Mouse (Mus musculus) cerebellum, postnatal 10 days (tissue): Measurements from ENCODE around the gene Tmprss9.

Experiments
- DNase-seq, 2 experiments: peaks; one replicate each; pipeline ENCODE4 v3.0.0; 2021; ENCODE audit warnings: mixed read lengths in 2 of 2

Gene Tmprss9

GRCm38 (mm10) chr10:80895100-80895499, 23.5 kb downstream of the Tmprss9 start:
- DNase-seq = peak; percentile 54 to 56

DNA sequence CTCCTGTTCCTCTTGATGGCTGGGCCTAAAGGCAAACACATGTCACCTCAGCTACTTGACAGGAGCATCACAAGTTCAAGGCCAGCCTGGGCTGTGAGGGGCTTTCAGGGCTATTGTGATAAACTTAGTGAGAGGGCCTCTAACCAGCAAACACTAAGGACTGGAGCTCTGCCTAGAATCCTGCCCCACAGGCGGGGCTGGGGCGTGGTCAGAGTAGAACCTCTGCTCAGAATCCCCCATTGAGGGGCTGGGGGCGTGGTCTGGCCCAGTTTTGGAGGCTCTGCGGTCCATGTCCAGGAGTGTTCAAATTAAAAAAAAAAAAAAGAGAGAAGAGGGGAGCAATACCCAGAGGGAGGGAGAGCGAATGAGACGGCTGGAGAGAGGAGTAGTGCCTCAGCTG, 24.0 kb downstream of the Tmprss9 start:
- DNase-seq = no peak

DNA sequence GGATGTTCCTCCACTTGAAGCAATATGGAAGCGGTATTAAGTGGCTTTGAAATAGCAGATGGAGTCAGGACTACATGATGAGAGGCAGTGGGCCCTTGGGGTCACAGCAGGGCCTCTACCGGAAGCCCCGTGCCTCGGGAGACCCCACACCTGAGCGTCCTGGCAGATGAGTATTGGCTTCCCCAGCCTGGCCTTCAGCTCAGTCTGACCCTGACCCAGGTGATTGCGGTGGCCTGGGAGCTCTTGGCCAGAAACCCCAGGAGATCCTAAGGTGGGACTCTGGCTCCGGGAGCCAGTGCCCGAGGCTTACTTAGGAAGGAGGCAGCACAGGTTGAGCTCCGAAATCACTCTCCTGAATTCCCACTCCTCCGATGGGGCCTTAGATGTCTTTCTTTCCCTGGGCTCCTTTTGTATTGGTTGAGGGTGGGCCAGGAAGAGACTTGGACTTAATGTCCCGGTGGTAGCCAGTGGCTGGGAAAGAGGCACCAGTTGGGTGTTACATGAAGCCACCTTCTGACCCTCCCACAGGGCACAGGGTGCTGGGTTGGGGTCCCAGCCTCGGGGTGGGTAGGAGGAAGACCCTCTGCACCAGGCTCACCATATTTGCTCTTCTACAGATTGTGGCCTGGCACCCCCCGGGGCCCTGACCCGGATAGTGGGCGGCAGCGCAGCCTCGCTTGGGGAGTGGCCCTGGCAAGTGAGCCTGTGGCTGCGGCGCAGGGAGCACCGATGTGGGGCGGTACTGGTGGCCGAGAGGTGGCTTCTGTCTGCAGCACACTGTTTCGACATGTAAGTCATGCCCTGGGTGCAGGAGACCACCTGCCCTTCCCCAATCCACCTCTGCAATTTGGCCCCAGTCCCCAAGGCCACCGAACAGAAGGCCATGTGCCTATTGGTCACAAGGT, 25.2 kb downstream of the Tmprss9 start:
- DNase-seq = no peak

GRCm38 (mm10) chr10:80897861-80898510, 26.3 kb downstream of the Tmprss9 start:
- peak in 1 of 2 experiments; percentile 46 for DNase-seq

DNA sequence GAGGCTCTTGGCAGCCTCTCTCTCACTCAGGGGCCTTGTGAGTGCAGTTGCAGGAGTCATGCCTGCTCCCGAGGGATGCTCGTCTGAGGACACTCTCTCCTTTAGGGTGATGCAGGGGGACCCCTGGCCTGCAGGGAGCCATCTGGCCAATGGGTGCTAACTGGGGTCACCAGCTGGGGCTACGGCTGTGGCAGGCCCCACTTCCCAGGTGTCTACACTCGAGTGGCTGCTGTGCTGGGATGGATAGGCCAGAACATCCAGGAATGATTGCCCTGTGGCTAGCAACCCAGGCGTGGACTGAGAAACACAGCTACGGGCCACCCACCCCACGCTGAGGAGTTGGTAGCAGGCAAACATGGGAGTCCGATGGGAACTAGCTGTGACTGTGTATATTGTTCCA, 27.4 kb downstream of the Tmprss9 start:
- peak in 1 of 2 experiments; percentile 40 for DNase-seq

DNA sequence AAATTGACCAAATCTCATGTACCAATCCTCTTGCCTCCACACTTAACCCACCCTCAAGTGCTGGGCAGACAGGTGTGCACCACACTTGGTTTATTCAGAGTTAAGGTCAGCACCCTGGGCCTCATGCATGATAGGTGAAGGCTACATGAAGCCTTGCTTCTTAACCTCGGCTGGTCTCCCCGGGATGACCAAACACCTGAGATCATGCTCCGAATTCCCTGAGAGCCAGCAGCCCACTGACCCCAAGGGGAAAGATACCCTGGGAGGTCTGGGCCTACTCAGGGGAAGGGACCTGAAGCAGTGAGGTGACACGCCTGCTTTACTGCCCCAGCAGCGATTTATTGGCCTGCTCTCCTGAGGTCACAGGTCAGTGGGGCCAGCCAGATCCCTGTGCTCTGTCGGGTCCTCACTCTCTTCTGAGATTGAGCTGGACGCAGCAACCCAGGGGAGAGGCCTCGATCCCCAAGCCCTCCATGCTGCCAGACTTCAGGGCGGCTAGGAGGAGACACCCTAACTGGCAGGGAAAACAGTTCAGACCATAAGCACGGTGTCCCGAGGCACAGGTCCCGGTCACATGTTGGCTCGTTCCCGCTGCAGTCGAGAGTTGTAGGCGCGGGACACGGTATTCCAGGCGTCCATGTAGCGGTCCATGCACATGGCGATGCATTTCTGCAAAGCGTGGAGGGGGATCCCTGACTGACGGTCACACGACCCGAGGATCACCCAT, 28.1 kb downstream of the Tmprss9 start:
- peak; percentile 40 to 44 for DNase-seq

DNA sequence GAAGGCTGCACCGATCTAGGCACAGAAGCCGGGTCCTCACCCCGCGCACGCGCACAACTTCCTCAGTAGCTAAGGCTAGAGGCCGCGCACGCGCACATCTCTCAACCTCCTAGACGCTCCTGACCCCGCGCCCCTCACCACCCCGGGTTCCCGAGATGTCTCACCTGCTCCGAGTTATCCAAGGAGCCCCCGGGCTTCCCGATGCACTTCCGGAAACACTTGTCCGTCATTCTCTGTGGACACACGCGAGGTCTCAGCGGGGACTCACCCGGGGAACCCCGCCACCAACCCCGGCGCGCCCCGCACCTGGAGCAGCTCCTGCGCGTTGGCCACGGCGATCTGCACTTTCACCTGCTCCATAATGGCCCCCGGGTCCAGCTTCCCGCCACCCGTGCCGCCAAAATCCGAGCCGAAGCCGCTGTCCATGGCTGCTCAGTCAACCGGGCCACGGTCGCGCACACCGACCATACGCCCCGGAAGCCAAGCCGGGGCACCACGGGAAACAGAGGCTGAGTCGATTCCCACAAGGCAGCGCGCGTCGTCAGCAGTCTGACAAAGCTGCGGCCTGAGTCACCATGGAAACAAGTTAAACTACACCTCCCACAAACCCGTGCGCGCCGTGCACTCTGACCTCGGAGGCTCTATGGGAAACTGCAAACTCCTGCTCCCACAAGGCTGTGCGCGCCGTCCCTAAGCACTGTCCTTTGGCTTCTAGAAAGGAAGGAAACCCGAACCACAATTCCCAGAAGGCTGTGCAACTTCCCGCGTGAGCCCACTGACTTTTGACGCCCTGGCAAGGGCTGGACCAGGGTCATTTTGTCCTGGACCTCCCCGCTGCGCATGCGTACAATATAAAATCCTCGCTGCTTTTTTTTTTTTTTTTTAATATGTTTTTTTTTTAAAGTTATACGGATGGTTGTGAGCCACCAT, 28.9 kb downstream of the Tmprss9 start, which contains the start of gene Timm13:
Timm13 (minus strand) TSS at position 652 of the 930 bp plus-strand sequence.
- peak; percentile 97 to 98 for DNase-seq

DNA sequence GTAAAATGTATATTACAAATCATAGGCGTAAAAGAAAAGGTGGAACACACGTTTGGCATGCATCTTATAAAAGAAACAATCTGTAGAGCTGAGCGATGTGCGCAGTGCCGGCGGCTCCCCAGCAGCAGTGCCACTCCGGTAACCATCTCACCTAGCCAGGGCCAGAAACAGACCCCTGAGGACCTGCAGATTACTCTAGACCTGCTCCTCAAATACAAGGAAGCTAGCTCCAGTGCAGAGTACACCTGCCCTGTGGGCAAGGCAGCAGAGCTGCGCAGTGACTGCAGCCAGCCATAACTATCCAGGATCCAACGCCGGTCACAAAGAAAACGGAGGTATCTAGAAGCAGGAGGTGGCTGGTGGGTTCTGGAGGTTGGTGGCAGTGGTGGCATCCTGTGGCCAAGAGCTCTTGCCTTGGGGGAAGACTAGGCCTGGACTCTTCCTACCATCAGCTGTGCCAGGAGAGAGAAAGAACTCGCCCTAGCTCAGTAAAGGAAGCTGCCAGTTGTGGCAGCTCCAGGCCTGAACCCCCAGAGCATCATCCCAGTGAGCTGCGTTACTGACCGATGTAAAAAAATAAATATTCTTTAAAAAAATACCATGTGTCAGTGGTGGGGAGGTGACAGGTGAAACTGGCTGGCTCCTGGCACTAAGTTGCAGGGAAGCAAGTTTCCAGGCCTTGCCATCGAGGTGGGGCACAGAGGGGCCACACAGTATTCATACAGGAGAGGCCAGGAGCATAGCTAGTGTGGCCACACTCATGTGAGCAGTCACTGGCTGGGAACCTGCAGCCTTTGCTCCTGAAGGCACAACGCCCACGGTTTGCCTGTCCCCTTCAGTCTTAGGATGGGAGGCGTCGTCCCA, 30.0 kb downstream of the Tmprss9 start:
- DNase-seq = no peak

DNA sequence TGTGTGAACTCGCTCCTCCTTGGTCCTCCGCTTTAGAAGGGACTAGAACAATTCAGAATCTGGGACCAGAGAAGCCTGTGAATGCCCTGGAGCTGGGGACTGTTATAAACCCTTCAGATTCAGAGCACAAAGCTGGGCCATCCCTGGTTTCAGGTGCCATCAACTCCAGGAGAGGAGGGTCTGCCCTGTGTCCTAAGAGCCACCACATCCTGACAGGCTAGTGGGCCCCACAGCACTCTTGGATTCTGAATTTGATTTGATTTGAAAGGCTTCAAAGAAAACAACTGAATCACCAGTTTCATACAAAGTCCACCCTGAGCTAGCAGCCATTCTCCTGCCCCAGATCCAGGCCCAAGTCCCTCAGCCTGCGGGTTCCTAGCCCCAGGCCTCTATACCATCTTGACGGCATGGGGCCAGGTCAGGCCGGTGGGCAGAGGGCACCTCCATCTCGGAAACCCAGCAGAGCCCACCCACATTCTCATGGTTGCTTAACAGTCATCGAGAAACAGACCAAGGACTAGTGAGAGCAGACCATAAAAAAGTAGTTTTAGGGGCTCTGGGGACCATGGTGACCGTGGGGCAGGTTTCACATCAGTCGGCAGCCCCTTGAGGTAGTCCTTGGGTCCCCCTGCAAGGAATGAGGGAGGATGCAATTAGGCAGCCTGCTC, 30.8 kb downstream of the Tmprss9 start:
- no peak for DNase-seq

- DNase-seq = no peak
These were observed 31.6 kb downstream of the Tmprss9 start for GRCm38 (mm10) chr10:80903282-80903681.

- no peak for DNase-seq
These were observed 32.5 kb downstream of the Tmprss9 start for GRCm38 (mm10) chr10:80904004-80904693.

DNA sequence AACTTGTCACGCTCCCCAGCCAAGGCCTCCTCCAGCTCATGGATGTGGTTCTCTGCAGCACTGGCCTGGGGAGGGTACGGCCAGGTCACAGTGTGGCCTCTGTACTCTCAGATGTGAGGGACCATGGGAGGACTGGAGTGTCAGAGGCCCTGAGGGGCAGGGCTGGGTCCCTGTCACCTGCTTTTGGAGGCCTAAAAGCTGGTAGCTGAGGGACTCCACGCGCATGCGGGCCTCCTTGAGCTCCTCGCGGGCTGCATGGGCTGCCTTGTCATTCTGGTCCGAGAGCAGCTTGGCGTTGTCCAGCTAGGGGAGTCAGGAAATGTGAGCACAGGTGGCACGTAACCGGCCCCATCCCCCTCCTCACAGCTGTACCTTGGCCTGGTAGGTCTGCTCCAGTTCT, 33.1 kb downstream of the Tmprss9 start:
- DNase-seq = no peak

DNA sequence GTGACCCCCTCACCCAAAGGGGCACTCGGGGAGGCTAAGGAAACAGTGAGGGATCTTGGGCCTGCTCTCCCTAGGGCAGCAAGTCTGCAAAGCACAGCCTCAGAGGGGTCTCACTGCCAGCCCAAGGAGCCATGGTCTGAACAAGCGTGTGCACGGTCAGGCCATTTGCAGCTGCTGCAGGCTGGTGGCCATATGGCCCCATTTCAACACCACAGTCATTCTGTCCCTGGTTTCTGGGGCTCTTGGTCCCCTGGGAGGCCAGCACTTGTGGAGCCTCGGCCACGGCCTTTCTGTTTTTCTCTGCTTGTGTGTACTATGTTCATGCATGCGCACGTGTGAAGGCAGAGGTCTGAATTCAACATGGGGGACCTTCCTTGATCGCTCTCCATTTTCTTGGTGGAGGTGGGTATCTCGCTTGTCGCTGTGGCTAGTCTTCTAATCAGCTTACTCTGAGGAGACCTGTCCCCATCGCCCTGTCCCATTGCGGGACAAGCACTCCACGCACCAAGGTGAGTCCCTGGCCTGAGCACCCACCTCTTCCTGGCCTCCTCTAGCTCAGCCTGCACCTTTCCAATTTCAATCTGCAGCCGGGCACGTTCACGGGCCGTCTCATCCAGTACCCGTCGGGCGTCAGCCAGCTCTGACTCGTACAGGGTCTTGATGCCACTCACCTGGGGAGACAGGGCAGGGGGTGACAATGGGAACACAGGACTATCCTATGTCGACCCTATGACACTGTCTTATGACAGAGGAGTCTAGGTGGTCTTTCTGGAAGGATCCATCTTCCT, 37.9 kb downstream of the Tmprss9 start:
- no peak for DNase-seq

DNA sequence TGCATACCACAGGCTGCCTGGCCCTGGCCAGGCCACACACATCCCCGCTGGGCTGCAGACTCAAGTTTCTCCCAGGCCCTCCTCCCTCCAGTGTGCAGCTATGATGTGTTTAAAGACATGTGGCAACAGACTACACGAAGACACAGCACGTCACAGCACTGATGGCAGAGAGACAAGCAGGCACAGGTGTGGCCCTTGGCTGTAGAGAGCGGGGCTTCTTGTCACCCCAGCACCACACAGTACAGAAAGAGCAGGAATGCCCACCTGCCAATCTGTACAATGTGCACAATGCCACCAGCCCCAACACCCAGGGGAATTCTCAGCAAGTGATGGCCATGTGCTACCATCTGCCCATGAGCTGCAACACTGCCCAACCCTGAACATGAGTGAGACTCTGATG, 39.7 kb downstream of the Tmprss9 start:
- peak; percentile 47 to 58 for DNase-seq

DNA sequence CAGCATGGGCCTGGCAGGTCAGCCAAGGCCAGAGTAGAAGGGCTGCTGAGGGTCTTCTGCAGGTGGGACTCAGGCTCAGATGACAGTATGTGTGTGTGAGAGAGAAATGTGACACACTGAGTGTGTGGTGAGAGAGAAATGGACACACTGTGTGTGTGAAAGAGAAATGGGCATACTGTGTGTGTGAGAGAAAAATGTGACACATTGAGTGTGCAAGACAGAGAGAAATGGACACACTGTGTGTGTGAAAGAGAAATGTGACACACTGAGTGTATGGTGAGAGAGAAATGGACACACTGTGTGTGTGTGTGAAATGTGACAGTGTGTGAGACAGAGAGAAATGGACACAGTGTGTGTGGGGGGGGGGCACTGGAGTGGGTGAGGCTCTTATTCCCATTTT, 40.2 kb downstream of the Tmprss9 start:
- no peak for DNase-seq

DNA sequence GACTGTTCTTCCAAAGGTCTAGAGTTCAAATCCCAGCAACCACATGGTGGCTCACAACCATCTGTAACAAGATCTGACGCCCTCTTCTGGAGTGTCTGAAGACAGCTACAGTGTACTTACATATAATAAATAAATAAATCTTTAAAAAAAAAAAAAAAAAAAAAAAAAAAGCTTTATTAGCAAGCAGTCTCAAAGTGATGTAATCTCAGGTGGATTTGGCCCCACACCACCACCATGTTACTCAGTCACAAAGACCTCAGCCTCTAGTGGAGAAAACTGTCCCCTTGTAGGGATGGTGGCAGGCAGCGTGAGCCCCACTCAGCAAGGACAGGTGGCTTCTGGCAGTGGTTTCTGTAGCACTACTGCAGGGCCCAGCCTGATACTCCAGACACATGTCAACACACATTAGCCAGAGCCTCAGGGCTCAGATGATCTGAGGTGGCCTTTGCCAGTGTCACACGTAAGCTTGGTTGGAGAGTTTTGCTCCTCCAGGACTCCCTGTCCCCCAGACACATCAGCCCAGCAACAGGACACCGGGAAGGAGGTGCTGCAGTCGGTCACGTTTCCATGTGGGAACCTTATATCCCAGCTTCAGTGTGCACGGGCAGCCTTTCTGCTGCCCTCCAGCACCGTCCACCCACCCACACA, 41.8 kb downstream of the Tmprss9 start:
- DNase-seq = no peak

- DNase-seq = peak; percentile 67 to 74
These were observed 42.6 kb downstream of the Tmprss9 start for GRCm38 (mm10) chr10:80914253-80914656.

DNA sequence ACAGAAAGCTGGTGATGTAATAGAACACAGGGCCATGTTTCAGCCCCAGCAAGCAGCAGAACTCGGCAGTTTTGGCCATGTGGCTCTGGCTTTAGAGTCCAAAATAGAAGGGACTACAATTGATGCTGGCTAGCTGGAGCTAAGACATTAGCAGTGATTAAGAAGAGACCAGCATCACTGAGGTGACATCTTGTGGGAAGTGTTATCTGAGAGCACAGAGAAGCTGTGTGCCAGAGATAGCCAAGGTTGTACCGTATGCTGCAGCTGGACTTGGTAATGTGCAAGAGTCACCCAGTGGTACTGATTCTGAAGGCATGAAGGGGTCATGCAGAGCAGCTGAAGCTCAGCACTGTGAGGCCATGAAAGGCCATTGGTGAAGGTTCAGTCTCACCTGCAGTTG, 43.6 kb downstream of the Tmprss9 start:
- no peak for DNase-seq

DNA sequence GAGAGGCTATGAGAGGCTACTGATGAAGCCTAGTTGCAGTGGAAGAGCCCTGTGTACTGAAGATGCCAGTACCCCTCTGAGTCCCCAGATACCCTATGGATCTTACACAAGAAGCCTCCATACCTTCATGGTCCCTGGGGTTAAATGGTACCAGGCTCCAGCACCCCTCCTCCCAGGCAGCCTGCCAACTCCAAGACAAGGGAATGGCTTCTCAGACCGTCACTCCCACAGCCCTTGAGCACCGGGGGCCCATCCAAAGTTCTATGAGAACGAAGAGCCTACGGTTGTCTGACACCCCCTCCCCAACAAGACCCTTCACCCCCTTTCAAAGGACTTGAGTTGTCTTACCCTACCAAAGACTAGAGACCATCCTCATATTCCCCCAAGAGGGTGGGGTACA, 44.1 kb downstream of the Tmprss9 start:
- DNase-seq = peak in 1 of 2 experiments; percentile 48
